Mouse (Mus musculus): ENCODE results near the gene Rcn3.

DNA sequence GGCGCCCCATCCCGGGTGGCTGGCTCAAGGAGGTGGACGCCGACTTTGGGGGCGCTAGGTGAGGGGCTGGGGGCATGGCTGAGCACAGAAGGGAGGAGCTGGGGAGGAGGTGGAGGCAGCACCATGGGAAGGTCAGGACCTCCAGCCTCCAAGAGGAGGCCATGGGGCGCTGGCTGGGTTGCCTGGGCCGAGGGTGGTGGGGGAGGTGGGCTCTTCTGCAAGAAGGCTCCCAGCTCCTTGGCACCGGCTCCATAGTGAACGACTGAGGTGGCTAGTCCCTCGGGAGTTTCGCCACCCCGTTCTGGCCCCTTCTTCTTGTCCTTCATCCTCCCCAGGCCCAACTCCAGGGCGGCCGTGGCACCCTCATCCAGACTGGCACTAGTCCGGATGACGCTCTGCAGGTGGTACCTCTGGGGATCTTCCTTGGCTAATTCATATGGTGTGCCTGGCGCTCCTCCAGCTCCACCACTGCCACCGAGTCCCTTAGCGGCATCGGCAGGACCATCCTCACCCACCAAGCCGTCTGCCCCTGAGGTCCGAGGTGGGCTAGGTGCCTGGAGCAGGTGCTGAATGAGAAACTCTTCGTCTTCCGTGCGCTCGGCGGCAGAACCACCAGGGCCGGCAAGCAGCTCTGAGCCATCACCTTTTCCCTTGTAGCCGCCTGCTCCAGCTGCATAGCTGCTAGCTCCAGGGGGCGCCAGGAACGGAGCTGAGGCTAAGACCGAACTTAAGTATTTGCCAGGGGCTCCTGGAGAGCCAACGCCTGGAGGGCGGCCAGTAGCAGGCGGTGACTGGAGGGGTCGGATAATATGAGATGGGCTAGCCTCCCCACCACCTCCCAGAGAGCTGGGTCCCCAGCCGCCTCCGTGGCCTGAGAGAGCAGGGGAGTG lies 43.8 kb downstream of the Rcn3 start:
- TF ChIP-seq POLR2AphosphoS2 (IDR thresholded peaks at IDR 0.05; ENCODE audit: insufficient read length, low read depth) = no peak
- no peak for TF ChIP-seq MAX (IDR thresholded peaks at IDR 0.05; ENCODE audit: low read depth)
- TF ChIP-seq POLR2A (IDR thresholded peaks at IDR 0.05; ENCODE audit: insufficient read length, low read depth) = no peak
- no peak for TF ChIP-seq USF1 (IDR thresholded peaks at IDR 0.05; ENCODE audit: low read depth)
- no peak for TF ChIP-seq E2F4 (IDR thresholded peaks at IDR 0.05; ENCODE audit: insufficient read depth)
- TF ChIP-seq MYOG (IDR thresholded peaks at IDR 0.05; ENCODE audit: control insufficient read depth in 1 of 3, insufficient read depth in 1 of 3, insufficient read length in 2 of 3, low read depth in 2 of 3) = no peak
- no peak for TF ChIP-seq TCF12 (IDR thresholded peaks at IDR 0.05; ENCODE audit: insufficient read depth, poor library complexity, severe bottlenecking)
- TF ChIP-seq CEBPB (IDR thresholded peaks at IDR 0.05; ENCODE audit: insufficient read depth, poor library complexity, severe bottlenecking) = no peak
- TF ChIP-seq SRF (IDR thresholded peaks at IDR 0.05; ENCODE audit: control insufficient read depth, insufficient read length, low read depth) = no peak
- TF ChIP-seq TCF3 (IDR thresholded peaks at IDR 0.05; ENCODE audit: insufficient read length, low read depth) = no peak

All from myocyte (in vitro differentiated cells).